Mouse (Mus musculus): Measurements from ENCODE around the gene Zbtb20.

DNA sequence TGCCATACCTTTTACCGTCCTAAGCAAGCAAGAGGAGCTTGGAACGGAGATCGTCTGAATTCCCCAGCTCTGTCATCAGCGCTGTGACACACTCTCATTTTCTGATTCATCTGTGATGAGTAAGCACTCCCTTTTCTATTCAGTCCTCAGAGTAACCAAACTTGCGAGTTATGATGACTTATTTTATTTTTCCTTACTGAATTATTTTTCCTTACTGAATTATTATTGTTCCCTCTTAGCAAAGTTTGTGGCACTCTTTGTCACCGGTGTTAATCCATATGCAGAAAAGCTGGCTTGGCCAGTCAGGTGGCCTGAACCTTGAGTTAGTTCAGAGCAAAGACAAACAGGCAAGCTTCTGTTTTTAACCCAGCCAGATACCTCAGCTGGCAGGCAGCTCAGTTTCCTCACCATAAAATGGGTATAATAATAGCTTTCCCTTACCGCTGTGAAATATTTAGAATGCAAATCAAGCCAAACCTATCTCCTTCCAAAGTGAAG is 583.1 kb downstream of the Zbtb20 start:
- TF ChIP-seq CTCF (IDR thresholded peaks at IDR 0.05; ENCODE audit: low read depth) (no peak), EP300 (IDR thresholded peaks at IDR 0.05; ENCODE audit: low read depth) (no peak)

All from liver, embryonic 14.5 days (tissue).